Mouse (Mus musculus) megakaryocyte, embryonic 14.5 days (primary cell): ENCODE results near the gene Serac1.

ENCODE experiments used
- FLI1 ChIP-seq: IDR thresholded peaks from 2 replicates; pipeline ENCODE4 v1.6.1; 2012; ENCODE audit warnings: low read length, inconsistent platforms, mixed read lengths
- GATA1 ChIP-seq: IDR thresholded peaks from 3 replicates; pipeline ENCODE4 v1.6.1; 2012; ENCODE audit warnings: mixed read lengths, low read length, inconsistent platforms, borderline replicate concordance

DNA sequence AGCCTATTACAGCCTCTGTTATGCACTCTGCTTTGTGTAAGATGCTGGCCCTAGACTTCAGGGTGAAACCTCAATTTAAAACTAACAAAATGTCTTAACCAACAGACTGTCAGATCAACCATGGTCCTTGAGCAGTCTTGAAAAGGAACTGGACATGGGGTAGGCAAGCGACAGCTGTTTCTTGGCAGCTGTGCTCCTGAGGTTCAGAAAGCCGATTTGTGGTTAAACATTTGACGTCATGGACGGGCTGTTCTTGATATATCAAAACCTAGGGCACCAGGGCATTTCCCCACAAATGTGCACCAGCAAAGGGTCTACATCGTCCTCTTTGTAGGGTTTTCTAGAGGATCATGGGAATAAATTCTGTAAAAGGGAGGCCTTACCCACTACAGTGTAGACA lies 16.0 kb downstream of the Serac1 start:
- TF ChIP-seq GATA1 (no peak), FLI1 (no peak)
